8 mouse cellular contexts compared by ENCODE assay signal in the genomic region with DNA sequence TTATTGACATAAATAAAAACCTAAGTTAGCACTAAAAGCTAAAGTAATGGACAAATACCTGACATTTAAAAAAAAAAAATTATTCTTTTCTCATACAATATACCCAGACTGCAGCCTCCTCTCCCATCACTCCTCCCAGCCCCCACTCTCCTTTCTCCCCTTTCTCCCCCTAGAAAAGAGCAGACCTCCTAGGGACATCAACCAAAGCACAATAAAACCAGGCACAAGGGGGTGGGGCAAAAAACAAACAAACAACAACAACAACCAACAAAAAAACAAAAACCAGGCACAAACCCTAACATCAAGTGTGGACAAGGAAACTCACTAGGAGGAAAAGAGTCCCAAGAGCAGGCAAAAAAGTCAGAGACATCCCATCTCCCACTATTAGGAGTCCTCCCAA. TPM values are rescaled to one million over a fixed set of nuclear protein-coding genes. Genes with fewer than 3 reads are reported as not detected.
DNase-seq lines count a peak whose midpoint lies in the region; ATAC-seq lines count a peak whose summit lies in the region.

No protein-coding gene starts in this region.

- no peaks in the 10 kb centered on the region for H3K27me3 ChIP-seq in heart, embryonic 10.5 days (ENCODE audit: insufficient read depth, poor library complexity, severe bottlenecking)
- H3K27me3 ChIP-seq in hindbrain, embryonic 10.5 days (ENCODE audit: insufficient read depth, poor library complexity, severe bottlenecking): no peaks in the 10 kb centered on the region
- H3K27me3 ChIP-seq in midbrain, embryonic 12.5 days: no peaks in the 10 kb centered on the region

- H3K9me3 ChIP-seq in heart, embryonic 10.5 days: no peaks in the 10 kb centered on the region
- no peaks in the 10 kb centered on the region for H3K9me3 ChIP-seq in hindbrain, embryonic 10.5 days
- no peaks in the 10 kb centered on the region for H3K9me3 ChIP-seq in midbrain, embryonic 12.5 days

- H3K36me3 ChIP-seq in heart, embryonic 10.5 days: peaks cover 29% of the 10 kb centered on the region
- peaks cover 29% of the 10 kb centered on the region for H3K36me3 ChIP-seq in hindbrain, embryonic 10.5 days
- H3K36me3 ChIP-seq in midbrain, embryonic 12.5 days: peaks cover 11% of the 10 kb centered on the region

- peak; percentile 13 for ATAC-seq in midbrain, embryonic 12.5 days (ENCODE audit: low FRiP score, low read depth)

- no peak overlapping the region for H3K9ac ChIP-seq in midbrain, embryonic 12.5 days (replicated peaks)

- no peak overlapping the region for H3K4me2 ChIP-seq in midbrain, embryonic 12.5 days (replicated peaks)

- H3K4me3 ChIP-seq in heart, embryonic 10.5 days: peak overlapping the region; percentile 85
- H3K4me3 ChIP-seq in brown adipose tissue, adult 24 weeks (ENCODE audit: insufficient read depth, low read depth, low read length): no peak overlapping the region
- peak overlapping the region; percentile 88 for H3K4me3 ChIP-seq in hindbrain, embryonic 10.5 days
- H3K4me3 ChIP-seq in midbrain, embryonic 12.5 days: no peak overlapping the region

- no peak for DNase-seq in heart, embryonic 10.5 days (ENCODE audit: low spot score)
- no peak for DNase-seq in heart, postnatal 4 days
- no peak for DNase-seq in hindbrain, embryonic 10.5 days (ENCODE audit: low spot score)
- no peak for DNase-seq in spleen, postnatal 4 days (ENCODE audit: low spot score in 2 of 2)
- no peak for DNase-seq in left cerebral cortex, adult 11 months (ENCODE audit: low spot score)
- DNase-seq in embryo, embryonic 11 days: no peak

- peak overlapping the region; percentile 97; the same call in 1 of the 2 replicates for H3K27ac ChIP-seq in heart, embryonic 10.5 days
- H3K27ac ChIP-seq in brown adipose tissue, adult 24 weeks (replicated peaks; ENCODE audit: low read depth, low read length): peak overlapping the region; percentile 64
- no peak overlapping the region for H3K27ac ChIP-seq in hindbrain, embryonic 10.5 days
- H3K27ac ChIP-seq in midbrain, embryonic 12.5 days (replicated peaks): no peak overlapping the region

- H3K4me1 ChIP-seq in heart, embryonic 10.5 days: peaks cover 6% of the 10 kb centered on the region
- H3K4me1 ChIP-seq in brown adipose tissue, adult 24 weeks (ENCODE audit: control insufficient read depth, insufficient read depth, insufficient read length, low read length): peaks cover 18% of the 10 kb centered on the region
- H3K4me1 ChIP-seq in hindbrain, embryonic 10.5 days (replicated peaks): peaks cover 15% of the 10 kb centered on the region
- peaks cover 8% of the 10 kb centered on the region for H3K4me1 ChIP-seq in midbrain, embryonic 12.5 days

RNA-seq across cellular contexts. Expression of gene Mrpl17, which starts 0.6 kb away (rescaled TPM):
- polyA plus RNA-seq in heart, embryonic 10.5 days (2016; fragmentation: Nextera tagmentation; extraction: Ambion mirVana): 279 and 357 TPM in 2 replicates
- 100 to 1,000 TPM; 106 to 111 TPM for total RNA-seq in heart, postnatal 4 days (2021)
- 175 and 225 TPM in 2 replicates for polyA plus RNA-seq in brown adipose tissue, adult 24 weeks (2012; ENCODE audit: insufficient read depth, insufficient read length, missing spikeins)
- 298 and 325 TPM in 2 replicates for polyA plus RNA-seq in hindbrain, embryonic 10.5 days (2016; fragmentation: Nextera tagmentation; extraction: Ambion mirVana)
- polyA plus RNA-seq in midbrain, embryonic 12.5 days (2016; fragmentation: Nextera tagmentation; extraction: Ambion mirVana): 220 and 231 TPM in 2 replicates

RNA-seq across cellular contexts. Expression of gene Dchs1, which starts 24.1 kb away (rescaled TPM):
- polyA plus RNA-seq in heart, embryonic 10.5 days (2016; fragmentation: Nextera tagmentation; extraction: Ambion mirVana): 4.2 and 8.6 TPM in 2 replicates
- 10 to 100 TPM; 36.3 to 40.0 TPM for total RNA-seq in heart, postnatal 4 days (2021)
- 0.55 and 0.71 TPM in 2 replicates for polyA plus RNA-seq in brown adipose tissue, adult 24 weeks (2012; ENCODE audit: insufficient read depth, insufficient read length, missing spikeins)
- polyA plus RNA-seq in hindbrain, embryonic 10.5 days (2016; fragmentation: Nextera tagmentation; extraction: Ambion mirVana): 9.3 and 13.4 TPM in 2 replicates
- polyA plus RNA-seq in midbrain, embryonic 12.5 days (2016; fragmentation: Nextera tagmentation; extraction: Ambion mirVana): 22.0 and 23.9 TPM in 2 replicates

RNA-seq across cellular contexts. Expression of gene Tpp1, which starts 59.5 kb away (rescaled TPM):
- polyA plus RNA-seq in heart, embryonic 10.5 days (2016; fragmentation: Nextera tagmentation; extraction: Ambion mirVana): 76.5 and 95.2 TPM in 2 replicates
- total RNA-seq in heart, postnatal 4 days (2021): 10 to 100 TPM; 40.5 to 42.2 TPM
- 64.0 and 83.2 TPM in 2 replicates for polyA plus RNA-seq in brown adipose tissue, adult 24 weeks (2012; ENCODE audit: insufficient read depth, insufficient read length, missing spikeins)
- 57.8 and 59.2 TPM in 2 replicates for polyA plus RNA-seq in hindbrain, embryonic 10.5 days (2016; fragmentation: Nextera tagmentation; extraction: Ambion mirVana)
- polyA plus RNA-seq in midbrain, embryonic 12.5 days (2016; fragmentation: Nextera tagmentation; extraction: Ambion mirVana): 44.4 and 56.7 TPM in 2 replicates

Comparison
In these comparisons a context has a peak if more than half of its experiments do, and no peak if none do; other contexts are left out.
1. H3K27ac ChIP-seq: peak in heart, embryonic 10.5 days (single experiment) and brown adipose tissue, adult 24 weeks (single experiment); none in hindbrain, embryonic 10.5 days (single experiment) and midbrain, embryonic 12.5 days (single experiment).
2. H3K4me3 ChIP-seq: peak in heart, embryonic 10.5 days (single experiment) and hindbrain, embryonic 10.5 days (single experiment); none in brown adipose tissue, adult 24 weeks (single experiment) and midbrain, embryonic 12.5 days (single experiment).